Mouse (Mus musculus) hindbrain, postnatal 0 days (tissue): ENCODE measurements at regions not wholly inside any gene's neighbourhood (a gene's known extent, or its start where the extent isn't known, plus 50 kb on each side); places are given as distances from the start of the nearest gene placed in this dataset.

Source experiments
- ATAC-seq: fragments of 200-750 bp; cut with Nextera tagmentation; 2 replicates; pipeline ENCODE4 v1.8.0; 2017; ENCODE audit warnings: mild to moderate bottlenecking, moderate TSS enrichment, moderate library complexity
- DNase-seq: peaks from one replicate; pipeline ENCODE4 v3.0.0-alpha.2; 2015; ENCODE audit warnings: low spot score
- H3K27ac ChIP-seq: fragments of 300-500 bp; sonication (generic); 2 replicates; pipeline ENCODE4 v1.5.1; 2014; ENCODE audit warnings: mild to moderate bottlenecking
- H3K27me3 ChIP-seq: fragments of 300-500 bp; sonication (generic); 2 replicates; pipeline ENCODE4 v1.6.1; 2014; ENCODE audit warnings: low read length, mixed read lengths; ENCODE audit not compliant: insufficient read depth
- H3K36me3 ChIP-seq: fragments of 300-500 bp; sonication (generic); 2 replicates; pipeline ENCODE4 v1.6.1; 2014; ENCODE audit warnings: low read length, mixed read lengths; ENCODE audit not compliant: insufficient read depth
- H3K4me1 ChIP-seq: fragments of 300-500 bp; sonication (generic); 2 replicates; pipeline ENCODE4 v1.6.1; 2014; ENCODE audit warnings: antibody characterized with exemption, low read length, mixed read lengths; ENCODE audit not compliant: insufficient read depth
- H3K4me2 ChIP-seq: fragments of 300-500 bp; sonication (generic); 2 replicates; pipeline ENCODE4 v1.6.1; 2014; ENCODE audit warnings: low read depth, mild to moderate bottlenecking, low read length, moderate library complexity, mixed read lengths
- H3K4me3 ChIP-seq: fragments of 300-500 bp; sonication (generic); 2 replicates; pipeline ENCODE4 v1.5.1; 2014; ENCODE audit warnings: low read length
- H3K9ac ChIP-seq: fragments of 300-500 bp; sonication (generic); replicated peaks from 2 replicates; pipeline ENCODE4 v1.6.1; 2014; ENCODE audit warnings: mild to moderate bottlenecking, low read length, moderate library complexity, mixed read lengths
- H3K9me3 ChIP-seq: fragments of 300-500 bp; sonication (generic); 2 replicates; pipeline ENCODE4 v1.6.1; 2016; ENCODE audit warnings: low read length, mixed read lengths
- CTCF ChIP-seq: IDR thresholded peaks from 2 replicates; pipeline ENCODE4 v1.5.1; 2016; ENCODE audit warnings: antibody characterized with exemption, control low read depth, low read depth
- WGBS: fragments of 180-500 bp; shearing (Covaris S2); extraction: QIAGEN DNeasy Blood & Tissue Kit; methylation state at CpG from one replicate; pipeline ENCODE4 v1.1.7; 2014; 5-methylcytosine and 5-hydroxymethylcytosine counted together

GRCm38 (mm10) chr14:9267282-9268091, 601.4 kb upstream of the 4930452B06Rik start:
- WGBS, result 81% methylated on average over 14 of the region's 14 CpGs
- DNase-seq (no peak), ATAC-seq (no peak)
- Histone ChIP-seq H3K9me3 (0 out of 2 replicates have a peak, but pooled peaks cover 2% of the 10 kb centered on the region), H3K36me3 (no peaks in the 10 kb centered on the region), H3K4me2 (no peak overlapping the region), H3K27me3 (no peaks in the 10 kb centered on the region), H3K4me3 (no peak overlapping the region), H3K9ac (no peak overlapping the region), H3K4me1 (no peaks in the 10 kb centered on the region), H3K27ac (no peak overlapping the region)
- TF ChIP-seq CTCF, result no peak

DNA sequence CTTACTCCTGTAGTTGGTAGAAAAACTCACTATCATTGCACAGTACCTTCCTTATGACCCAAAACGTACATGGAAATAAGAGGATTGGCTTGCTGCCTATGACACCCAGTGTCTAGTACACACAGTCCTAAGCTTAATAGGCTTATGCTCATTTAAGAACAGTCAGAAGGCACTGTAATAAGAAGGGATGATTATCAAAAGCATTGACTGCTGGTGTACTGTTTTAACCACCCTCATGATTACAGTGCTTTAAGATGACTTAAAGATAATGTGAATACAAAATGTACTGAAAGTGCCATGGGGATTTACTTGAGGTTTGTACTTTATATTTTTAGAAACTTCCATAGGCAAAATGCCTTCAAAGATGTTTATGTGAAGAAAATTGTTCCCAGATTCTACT, 586.0 kb upstream of the 4930452B06Rik start:
- Histone ChIP-seq H3K27me3 (no peaks in the 10 kb centered on the region), H3K4me2 (no peak overlapping the region), H3K36me3 (no peaks in the 10 kb centered on the region), H3K9me3 (no peaks in the 10 kb centered on the region), H3K4me1 (no peaks in the 10 kb centered on the region), H3K9ac (no peak overlapping the region), H3K4me3 (no peak overlapping the region), H3K27ac (no peak overlapping the region)
- TF ChIP-seq CTCF, result no peak
- ATAC-seq (no peak), DNase-seq (no peak)
- WGBS, result 64% methylated on average over 1 of the region's 1 CpGs

DNA sequence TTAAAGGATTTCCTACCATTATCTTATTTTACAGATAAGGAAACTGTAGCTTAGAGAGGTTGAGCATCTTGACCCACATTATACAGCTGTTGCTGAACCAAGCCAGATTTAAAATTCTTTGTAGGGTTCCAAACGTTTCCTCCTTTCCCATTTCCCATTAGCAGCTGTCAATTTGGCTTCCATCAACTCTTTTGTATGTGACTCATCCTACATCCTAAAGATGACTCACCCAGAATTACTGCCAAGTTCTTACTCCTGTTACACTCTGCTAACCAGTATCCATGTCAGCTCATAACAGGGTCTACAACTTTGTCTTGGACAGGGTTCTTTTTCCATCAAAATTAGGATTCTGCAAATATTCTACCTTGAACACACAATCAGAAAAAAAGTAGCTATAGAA, 579.2 kb upstream of the 4930452B06Rik start:
- Histone ChIP-seq H3K9me3 (no peaks in the 10 kb centered on the region), H3K36me3 (no peaks in the 10 kb centered on the region), H3K4me2 (no peak overlapping the region), H3K27me3 (no peaks in the 10 kb centered on the region), H3K4me1 (no peaks in the 10 kb centered on the region), H3K27ac (no peak overlapping the region), H3K9ac (no peak overlapping the region), H3K4me3 (no peak overlapping the region)
- DNase-seq (no peak), ATAC-seq (no peak)
- 21% methylated on average over 1 of the region's 1 CpGs for WGBS
- no peak for TF ChIP-seq CTCF

- Histone ChIP-seq H3K9me3 (no peaks in the 10 kb centered on the region), H3K4me3 (no peak overlapping the region), H3K27ac (no peak overlapping the region), H3K4me1 (no peaks in the 10 kb centered on the region), H3K9ac (no peak overlapping the region), H3K27me3 (no peaks in the 10 kb centered on the region), H3K4me2 (no peak overlapping the region), H3K36me3 (no peaks in the 10 kb centered on the region)
- ATAC-seq (no peak), DNase-seq (no peak)
- TF ChIP-seq CTCF, result no peak
These were observed 577.3 kb upstream of the 4930452B06Rik start for GRCm38 (mm10) chr14:9243336-9243735.

DNA sequence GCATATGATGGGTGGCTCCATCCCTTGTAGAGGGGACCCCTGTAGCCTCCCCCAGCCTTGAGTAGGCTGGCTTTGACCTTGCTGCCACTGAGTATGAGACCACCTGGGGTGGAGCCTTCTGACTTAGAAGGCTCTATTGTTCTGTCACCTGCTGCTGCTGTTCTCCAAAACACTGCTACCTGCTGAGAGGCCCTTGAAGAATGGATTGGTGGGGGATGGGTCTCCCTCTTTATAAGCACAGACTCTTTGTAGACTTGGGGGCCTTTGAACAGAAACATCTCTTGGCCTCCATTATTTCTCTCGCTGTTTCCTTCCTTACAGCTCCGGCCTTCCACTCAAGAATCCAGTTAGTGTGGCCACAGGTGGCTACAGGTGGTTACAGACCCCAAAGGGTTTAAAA, 576.1 kb upstream of the 4930452B06Rik start:
- H3K27me3 ChIP-seq, result no peaks in the 10 kb centered on the region
- ATAC-seq, result no peak
- no peak overlapping the region for H3K27ac ChIP-seq
- H3K4me1 ChIP-seq, result no peaks in the 10 kb centered on the region
- H3K4me3 ChIP-seq, result no peak overlapping the region
- no peak for DNase-seq
- no peak for TF ChIP-seq CTCF
- no peaks in the 10 kb centered on the region for H3K9me3 ChIP-seq
- no peak overlapping the region for H3K9ac ChIP-seq
- H3K4me2 ChIP-seq, result no peak overlapping the region
- WGBS, result 35% methylated on average over 2 of the region's 2 CpGs
- no peaks in the 10 kb centered on the region for H3K36me3 ChIP-seq

GRCm38 (mm10) chr14:9227670-9228069, 561.6 kb upstream of the 4930452B06Rik start:
- peak; percentile 47 for DNase-seq
- ATAC-seq, result no peak; the same call in 1 of the 2 replicates

GRCm38 (mm10) chr14:9200246-9200645, 534.2 kb upstream of the 4930452B06Rik start:
- H3K4me2 ChIP-seq, result no peak overlapping the region
- H3K36me3 ChIP-seq, result no peaks in the 10 kb centered on the region
- 0 out of 2 replicates have a peak, but pooled peaks cover 3% of the 10 kb centered on the region for H3K9me3 ChIP-seq
- no peaks in the 10 kb centered on the region for H3K4me1 ChIP-seq
- no peak overlapping the region for H3K4me3 ChIP-seq
- no peak for TF ChIP-seq CTCF
- ATAC-seq, result no peak
- H3K9ac ChIP-seq, result no peak overlapping the region
- no peak overlapping the region for H3K27ac ChIP-seq
- WGBS, result 81% methylated on average over 2 of the region's 2 CpGs
- no peaks in the 10 kb centered on the region for H3K27me3 ChIP-seq
- DNase-seq, result peak; percentile 10

More at GRCm38 (mm10) chr14:9227670-9228069, 561.6 kb upstream of the 4930452B06Rik start:
- Histone ChIP-seq H3K9me3 (no peaks in the 10 kb centered on the region), H3K9ac (no peak overlapping the region), H3K36me3 (no peaks in the 10 kb centered on the region), H3K4me3 (no peak overlapping the region), H3K4me1 (no peaks in the 10 kb centered on the region), H3K27ac (no peak overlapping the region), H3K27me3 (no peaks in the 10 kb centered on the region), H3K4me2 (no peak overlapping the region)
- 69% methylated on average over 6 of the region's 6 CpGs for WGBS
- TF ChIP-seq CTCF, result no peak
